Mouse (Mus musculus): Measurements from ENCODE around the gene Gm45623.
A peak's percentile ranks its signal among the peaks of the same experiment; 100 is the strongest.

Gm45623 gene

DNA sequence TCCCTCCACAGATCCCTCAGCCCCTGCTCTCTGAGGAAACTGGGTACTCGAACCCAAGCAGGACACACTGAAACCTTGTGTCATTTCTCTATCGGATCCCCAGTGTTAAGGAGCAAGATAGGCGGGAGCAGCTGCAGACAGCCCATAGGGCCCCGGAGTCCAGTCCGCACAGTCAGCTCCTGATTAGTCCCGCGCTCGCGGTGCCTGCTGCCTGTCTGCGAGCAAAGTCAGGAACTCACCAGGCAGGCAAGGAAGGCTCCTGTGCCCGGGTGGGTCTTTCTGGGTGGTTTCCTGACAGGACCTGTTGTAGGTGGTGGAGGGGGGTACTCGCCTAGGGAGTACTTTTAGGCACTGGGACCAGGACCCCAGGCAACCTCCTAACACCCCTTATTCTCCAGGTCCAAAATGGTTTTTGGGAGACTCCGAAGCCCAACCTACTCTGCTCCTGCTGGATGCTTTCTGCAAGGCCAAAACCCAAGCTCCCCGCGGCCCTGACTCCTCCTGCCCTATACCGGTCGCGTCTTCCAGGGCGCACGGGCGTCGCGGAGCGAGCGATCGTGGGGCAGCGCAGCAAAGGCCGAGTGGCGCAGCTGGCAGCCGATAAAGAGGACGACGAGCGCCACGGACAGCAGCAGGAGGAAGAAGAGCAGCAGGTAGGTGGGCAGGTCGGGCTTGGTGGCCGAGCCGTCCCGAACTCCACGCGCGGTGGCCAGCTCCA, 994 bp downstream of the Gm45623 start:
- no peak for DNase-seq (ENCODE audit: low spot score in 2 of 2)

- DNase-seq (ENCODE audit: low spot score in 2 of 2) = no peak
Observed at GRCm38 (mm10) chr13:56751774-56752173, 1.9 kb downstream of the Gm45623 start.

- no peak for DNase-seq (ENCODE audit: low spot score in 2 of 2)
Observed at GRCm38 (mm10) chr13:56749377-56749776, 4.2 kb downstream of the Gm45623 start.

DNA sequence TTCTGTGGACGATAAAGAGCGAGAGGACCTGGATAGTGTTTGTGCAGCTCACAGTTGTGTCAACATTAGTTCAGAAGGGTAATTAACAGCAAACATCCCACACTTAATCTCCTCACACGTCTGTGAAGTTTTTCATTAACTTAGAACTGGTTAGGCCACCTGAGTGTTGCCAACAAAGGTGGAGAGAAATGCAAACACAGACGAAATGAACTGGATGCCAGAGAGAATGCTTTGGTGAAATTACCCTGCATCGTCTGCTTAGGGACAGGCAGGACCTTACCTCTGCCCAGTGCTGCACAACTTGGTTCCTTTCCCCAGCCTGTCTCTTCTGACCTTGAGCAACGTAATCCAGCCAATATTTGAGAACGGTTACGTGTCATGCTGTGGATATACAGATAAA, 6.1 kb downstream of the Gm45623 start:
- DNase-seq (ENCODE audit: low spot score in 2 of 2) = no peak

GRCm38 (mm10) chr13:56746739-56747532, 6.7 kb downstream of the Gm45623 start:
- no peak for DNase-seq (ENCODE audit: low spot score in 2 of 2)

DNA sequence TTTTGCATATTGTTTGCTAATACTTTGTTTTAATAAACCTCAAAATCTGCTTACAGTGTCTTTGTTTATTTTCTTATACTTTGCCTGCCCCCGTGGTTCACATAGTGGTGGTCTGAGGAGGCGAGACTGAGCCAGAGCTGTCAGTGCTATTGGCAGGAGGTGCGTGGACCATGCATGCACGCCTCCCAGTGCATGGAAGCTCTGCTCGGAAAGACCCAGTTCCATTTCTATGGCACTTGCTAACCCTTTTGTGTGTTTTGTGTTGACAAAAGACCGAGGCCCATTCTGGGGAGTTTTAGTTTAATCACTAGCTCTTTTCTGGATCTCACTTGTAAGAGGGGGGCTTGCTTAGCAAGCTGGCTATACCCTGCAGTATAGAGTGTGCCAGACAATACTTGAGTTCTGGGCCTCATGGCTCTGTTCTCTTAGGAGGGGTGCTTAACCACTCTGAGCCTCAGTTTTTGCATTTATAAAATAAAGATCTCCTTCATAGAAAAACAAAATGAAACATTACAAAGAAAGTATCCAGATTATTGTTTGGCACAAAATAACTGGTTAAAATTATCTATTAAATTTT, 11.2 kb downstream of the Gm45623 start:
- no peak for DNase-seq (ENCODE audit: low spot score in 2 of 2)

DNA sequence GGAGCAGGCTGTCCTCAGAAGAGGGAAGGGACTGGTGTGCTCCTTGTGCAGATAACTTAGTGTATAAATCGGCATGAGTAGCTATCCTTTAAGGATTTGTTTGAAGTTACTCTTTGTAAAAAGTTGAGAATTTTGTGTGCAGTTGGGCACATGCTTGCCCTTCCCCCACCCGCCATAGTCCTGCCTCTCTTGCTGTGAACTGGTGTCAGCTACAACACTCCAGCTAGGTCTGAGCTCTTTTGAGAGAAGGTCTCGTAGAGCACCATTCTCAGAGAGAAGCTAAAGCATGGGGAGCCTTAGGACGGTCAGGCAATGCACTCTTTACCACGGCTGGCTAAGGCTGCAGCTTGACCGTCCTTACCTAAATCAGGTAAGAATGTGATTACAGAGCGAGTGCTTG, 11.9 kb downstream of the Gm45623 start:
- DNase-seq (ENCODE audit: low spot score in 2 of 2) = no peak

GRCm38 (mm10) chr13:56740496-56740895, 13.1 kb downstream of the Gm45623 start:
- DNase-seq (ENCODE audit: low spot score in 2 of 2) = no peak

- DNase-seq (ENCODE audit: low spot score in 2 of 2) = no peak
Observed at GRCm38 (mm10) chr13:56739556-56739955, 14.1 kb downstream of the Gm45623 start.

- peak in 1 of 2 experiments; percentile 24 for DNase-seq (ENCODE audit: low spot score in 2 of 2)
Observed at GRCm38 (mm10) chr13:56735212-56735875, 18.3 kb downstream of the Gm45623 start.

- DNase-seq (ENCODE audit: low spot score in 2 of 2) = no peak
Observed at GRCm38 (mm10) chr13:56734617-56735016, 19.0 kb downstream of the Gm45623 start.

DNA sequence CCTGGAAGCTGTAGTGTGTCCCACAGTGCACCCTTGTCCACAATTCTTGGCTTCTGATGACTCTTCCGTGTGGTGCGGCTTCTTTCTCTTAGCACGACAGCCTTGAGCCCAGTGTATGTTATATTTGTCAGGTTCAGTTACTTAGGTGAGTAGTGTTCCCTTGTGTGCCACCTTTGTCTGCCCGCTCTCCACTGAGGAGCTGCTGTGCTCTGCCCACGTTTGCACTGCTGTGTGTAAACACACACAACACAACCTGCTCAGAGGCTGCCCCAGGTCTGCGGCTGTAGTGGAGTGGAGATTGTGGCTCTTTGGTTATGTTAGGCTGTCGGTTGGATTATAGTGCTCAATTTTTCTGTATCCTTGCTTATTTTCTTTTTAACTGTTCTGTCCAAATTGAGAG, 24.6 kb downstream of the Gm45623 start:
- no peak for DNase-seq (ENCODE audit: low spot score in 2 of 2)

GRCm38 (mm10) chr13:56726551-56726950, 27.1 kb downstream of the Gm45623 start:
- no peak for DNase-seq (ENCODE audit: low spot score in 2 of 2)

DNA sequence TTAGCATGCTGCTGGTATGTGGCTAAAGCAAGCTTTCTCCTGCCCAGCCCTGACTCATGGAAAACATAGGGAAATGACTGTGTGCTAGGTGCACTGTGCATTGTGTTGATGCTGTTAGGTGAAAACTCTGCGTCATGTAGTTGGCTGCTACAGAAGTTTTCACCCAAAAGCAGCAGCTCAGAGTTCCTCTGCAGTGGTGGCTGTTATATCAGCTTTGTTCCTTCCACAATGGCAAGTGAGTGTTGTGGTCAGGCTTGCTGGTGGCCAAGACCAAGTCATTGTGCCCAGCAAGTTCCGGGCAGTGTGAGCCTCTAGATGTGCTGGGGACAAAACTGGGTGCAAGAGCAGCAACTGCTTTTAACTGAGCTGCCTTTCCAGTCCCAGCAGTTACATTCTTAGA, 41.4 kb downstream of the Gm45623 start:
- DNase-seq (ENCODE audit: low spot score in 2 of 2) = no peak

DNA sequence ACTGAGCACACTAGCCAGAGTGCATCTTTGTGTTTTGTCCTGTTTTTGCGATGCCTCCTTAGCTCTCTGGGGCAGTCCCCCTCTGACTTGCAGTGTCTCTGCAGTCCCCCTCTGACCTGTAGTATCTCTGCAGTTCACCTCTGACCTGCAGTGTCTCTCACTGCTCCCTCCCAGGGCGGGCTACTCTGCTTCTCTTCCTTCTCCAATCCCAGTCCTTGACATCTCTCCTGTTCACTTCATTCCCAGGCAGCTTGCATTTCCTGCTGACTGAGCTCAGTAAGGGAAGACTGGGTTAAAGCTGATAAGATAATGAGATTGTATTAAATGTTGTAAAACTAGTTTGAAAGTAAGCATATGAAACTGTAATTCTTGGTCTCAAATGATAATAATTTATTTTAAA, 43.0 kb downstream of the Gm45623 start:
- DNase-seq (ENCODE audit: low spot score in 2 of 2) = no peak

DNA sequence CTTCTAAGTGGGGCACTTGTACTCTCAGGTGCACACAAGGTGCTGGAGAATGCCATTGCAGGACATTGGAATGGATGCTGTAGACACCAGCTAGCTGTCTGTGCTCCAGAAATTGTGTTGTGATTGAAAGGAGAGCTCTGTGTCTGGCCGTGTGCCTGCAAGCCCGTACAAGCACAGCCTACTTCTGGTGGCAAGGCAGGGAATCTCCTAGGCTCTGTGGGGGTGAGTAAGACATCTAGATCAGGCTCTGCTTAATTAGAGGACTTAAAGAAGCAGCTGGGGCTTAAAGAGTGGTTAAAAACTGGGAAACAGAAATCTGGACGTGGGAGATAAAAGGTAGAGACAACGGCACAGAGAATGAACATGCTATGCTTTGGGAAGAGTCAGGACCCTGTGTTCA, 46.0 kb downstream of the Gm45623 start:
- peak in 1 of 2 experiments; percentile 37 for DNase-seq (ENCODE audit: low spot score in 2 of 2)

DNA sequence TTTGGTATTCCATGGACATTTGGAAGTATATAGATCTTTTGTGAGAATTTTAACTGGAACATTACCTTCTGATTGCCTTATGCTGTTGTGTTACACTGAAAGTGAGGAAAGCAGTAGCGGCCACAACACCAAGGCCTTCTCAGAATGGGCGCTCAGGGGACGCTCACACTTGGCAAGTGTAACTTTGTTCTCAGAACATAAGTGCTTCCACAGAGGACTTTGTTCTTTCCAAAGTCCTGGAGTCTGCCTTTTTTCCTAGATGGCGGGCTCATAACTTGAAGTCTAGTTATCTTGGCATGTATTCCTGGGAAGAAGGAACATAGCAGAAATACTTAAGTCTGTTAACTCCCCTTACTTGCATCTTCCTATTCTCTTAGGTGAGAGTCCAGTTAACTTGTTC, 46.5 kb downstream of the Gm45623 start:
- no peak for DNase-seq (ENCODE audit: low spot score in 2 of 2)

- DNase-seq (ENCODE audit: low spot score in 2 of 2) = no peak
Observed at GRCm38 (mm10) chr13:56704596-56704995, 49.0 kb downstream of the Gm45623 start.

GRCm38 (mm10) chr13:56703871-56704321, 49.7 kb downstream of the Gm45623 start:
- peak in 1 of 2 experiments; percentile 23 for DNase-seq (ENCODE audit: low spot score in 2 of 2)

- DNase-seq (ENCODE audit: low spot score in 2 of 2) = peak; percentile 61 to 74
Observed at GRCm38 (mm10) chr13:56703222-56703870, 50.3 kb downstream of the Gm45623 start.

DNA sequence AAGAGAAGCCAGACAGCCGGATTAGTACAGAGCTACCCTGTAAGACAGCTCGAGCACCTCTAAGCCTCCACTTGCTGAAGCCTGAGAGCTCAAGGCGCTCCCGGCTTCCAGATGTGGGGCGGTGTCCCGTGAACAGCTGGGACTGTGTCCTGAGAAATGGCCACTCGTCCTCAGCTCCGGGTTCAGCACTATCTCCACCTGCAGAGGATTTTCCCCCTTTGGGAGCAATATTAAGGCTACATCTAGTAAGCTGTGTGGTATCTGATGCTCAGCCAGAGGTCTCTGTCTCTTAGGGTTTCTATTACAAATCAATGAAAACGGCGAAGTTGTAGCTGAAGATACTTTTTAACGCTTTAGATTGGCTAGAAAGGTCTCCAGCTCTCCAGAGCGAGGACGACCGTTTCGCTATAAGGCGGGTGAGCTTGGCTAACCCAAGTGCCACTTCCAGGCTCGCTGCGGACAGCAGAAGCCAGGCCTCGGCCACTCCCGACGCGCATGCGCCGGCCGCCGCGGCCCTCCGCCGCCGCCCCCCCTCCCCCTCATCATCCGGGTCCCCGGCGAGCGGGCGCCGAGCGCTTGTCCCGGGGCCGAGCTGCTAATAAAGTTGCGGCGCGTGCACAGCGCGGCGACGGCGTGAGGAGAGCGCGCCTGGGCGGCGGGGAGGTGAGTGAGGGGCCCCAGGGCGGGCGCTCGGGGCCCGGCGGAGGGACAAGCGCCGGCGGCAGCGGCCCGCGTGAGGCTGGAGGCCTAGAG, 51.0 kb downstream of the Gm45623 start, which contains the start of gene Smad5:
Gene Smad5 (plus strand): TSS at position 542 of the 753 bp plus-strand sequence.
- peak; percentile 79 to 85 for DNase-seq (ENCODE audit: low spot score in 2 of 2)

All from urinary bladder, postnatal 36 days (tissue).